Mouse (Mus musculus): Measurements from ENCODE around the gene Mast1. TPM values are rescaled to one million over a fixed set of nuclear protein-coding genes. Genes with fewer than 3 reads are reported as not detected.

The Mast1 gene
- polyA plus RNA-seq, 1 experiment, result 0.01 TPM

- Histone ChIP-seq H3K4me3 (replicated peaks) (peak overlapping the region; percentile 89), H3K9me3 (ENCODE audit: control insufficient read depth, low read length) (peaks cover 2% of the 10 kb centered on the region; the same call in 1 of the 2 replicates), H3K36me3 (ENCODE audit: control insufficient read depth) (peaks cover 64% of the 10 kb centered on the region), H3K4me1 (ENCODE audit: control insufficient read depth) (peaks cover 68% of the 10 kb centered on the region), H3K27me3 (ENCODE audit: control insufficient read depth) (no peaks in the 10 kb centered on the region)
- TF ChIP-seq GATA1 (IDR thresholded peaks at IDR 0.05; ENCODE audit: low read length) (no peak), TAL1 (IDR thresholded peaks at IDR 0.05; ENCODE audit: low read length) (no peak)
Observed at GRCm38 (mm10) chr8:84966603-84967002, 29.4 kb upstream of the Mast1 start.

GRCm38 (mm10) chr8:84965731-84966291, 28.7 kb upstream of the Mast1 start:
- Histone ChIP-seq H3K36me3 (ENCODE audit: control insufficient read depth) (peaks cover 64% of the 10 kb centered on the region), H3K4me1 (ENCODE audit: control insufficient read depth) (peaks cover 66% of the 10 kb centered on the region)
- TF ChIP-seq GATA1 (IDR thresholded peaks at IDR 0.05; ENCODE audit: low read length) (no peak), TAL1 (IDR thresholded peaks at IDR 0.05; ENCODE audit: low read length) (no peak)

GRCm38 (mm10) chr8:84963952-84964351, 26.8 kb upstream of the Mast1 start:
- Histone ChIP-seq H3K4me1 (ENCODE audit: control insufficient read depth) (peaks cover 62% of the 10 kb centered on the region), H3K27me3 (ENCODE audit: control insufficient read depth) (no peaks in the 10 kb centered on the region), H3K9me3 (ENCODE audit: control insufficient read depth, low read length) (peaks cover 2% of the 10 kb centered on the region; the same call in 1 of the 2 replicates), H3K4me3 (replicated peaks) (peak overlapping the region; percentile 89), H3K36me3 (ENCODE audit: control insufficient read depth) (peaks cover 66% of the 10 kb centered on the region)
- TF ChIP-seq GATA1 (IDR thresholded peaks at IDR 0.05; ENCODE audit: low read length), result no peak
- TF ChIP-seq TAL1 (IDR thresholded peaks at IDR 0.05; ENCODE audit: low read length), result no peak

More at GRCm38 (mm10) chr8:84965731-84966291, 28.7 kb upstream of the Mast1 start:
- peaks cover 2% of the 10 kb centered on the region; the same call in 1 of the 2 replicates for H3K9me3 ChIP-seq (ENCODE audit: control insufficient read depth, low read length)
- H3K27me3 ChIP-seq (ENCODE audit: control insufficient read depth), result no peaks in the 10 kb centered on the region
- peak overlapping the region; percentile 89 for H3K4me3 ChIP-seq (replicated peaks)

- H3K36me3 ChIP-seq (ENCODE audit: control insufficient read depth), result peaks cover 82% of the 10 kb centered on the region
- H3K27me3 ChIP-seq (ENCODE audit: control insufficient read depth), result no peaks in the 10 kb centered on the region
- peaks cover 26% of the 10 kb centered on the region for H3K4me1 ChIP-seq (ENCODE audit: control insufficient read depth)
- H3K9me3 ChIP-seq (ENCODE audit: control insufficient read depth, low read length), result no peaks in the 10 kb centered on the region
- TF ChIP-seq TAL1 (IDR thresholded peaks at IDR 0.05; ENCODE audit: low read length), result no peak
- no peak for TF ChIP-seq GATA1 (IDR thresholded peaks at IDR 0.05; ENCODE audit: low read length)
- no peak overlapping the region for H3K4me3 ChIP-seq (replicated peaks)
Observed at GRCm38 (mm10) chr8:84959811-84960210, 22.7 kb upstream of the Mast1 start.

- H3K4me3 ChIP-seq (replicated peaks), result no peak overlapping the region
- H3K27me3 ChIP-seq (ENCODE audit: control insufficient read depth), result peaks cover 15% of the 10 kb centered on the region
- H3K4me1 ChIP-seq (ENCODE audit: control insufficient read depth), result peaks cover 15% of the 10 kb centered on the region
- H3K36me3 ChIP-seq (ENCODE audit: control insufficient read depth), result peaks cover 57% of the 10 kb centered on the region
- TF ChIP-seq GATA1 (IDR thresholded peaks at IDR 0.05; ENCODE audit: low read length), result no peak
- TF ChIP-seq TAL1 (IDR thresholded peaks at IDR 0.05; ENCODE audit: low read length), result no peak
- no peaks in the 10 kb centered on the region for H3K9me3 ChIP-seq (ENCODE audit: control insufficient read depth, low read length)
Observed at GRCm38 (mm10) chr8:84956768-84957167, 19.6 kb upstream of the Mast1 start.

- H3K4me1 ChIP-seq (ENCODE audit: control insufficient read depth), result peaks cover 8% of the 10 kb centered on the region
- no peaks in the 10 kb centered on the region for H3K9me3 ChIP-seq (ENCODE audit: control insufficient read depth, low read length)
- H3K27me3 ChIP-seq (ENCODE audit: control insufficient read depth), result peaks cover 55% of the 10 kb centered on the region
- TF ChIP-seq TAL1 (IDR thresholded peaks at IDR 0.05; ENCODE audit: low read length) (no peak), GATA1 (IDR thresholded peaks at IDR 0.05; ENCODE audit: low read length) (no peak)
- H3K4me3 ChIP-seq (replicated peaks), result no peak overlapping the region
- H3K36me3 ChIP-seq (ENCODE audit: control insufficient read depth), result peaks cover 21% of the 10 kb centered on the region
Observed at GRCm38 (mm10) chr8:84952612-84953255, 15.6 kb upstream of the Mast1 start.

- Histone ChIP-seq H3K36me3 (ENCODE audit: control insufficient read depth) (no peaks in the 10 kb centered on the region), H3K4me1 (ENCODE audit: control insufficient read depth) (peaks cover 21% of the 10 kb centered on the region), H3K9me3 (ENCODE audit: control insufficient read depth, low read length) (peaks cover 15% of the 10 kb centered on the region; the same call in 1 of the 2 replicates), H3K27me3 (ENCODE audit: control insufficient read depth) (peaks cover 85% of the 10 kb centered on the region), H3K4me3 (replicated peaks) (no peak overlapping the region)
- TF ChIP-seq TAL1 (IDR thresholded peaks at IDR 0.05; ENCODE audit: low read length), result no peak
Observed at GRCm38 (mm10) chr8:84949753-84950152, 12.6 kb upstream of the Mast1 start.

GRCm38 (mm10) chr8:84947241-84947545, 10.0 kb upstream of the Mast1 start:
- Histone ChIP-seq H3K4me3 (replicated peaks) (no peak overlapping the region), H3K4me1 (ENCODE audit: control insufficient read depth) (peaks cover 20% of the 10 kb centered on the region), H3K36me3 (ENCODE audit: control insufficient read depth) (no peaks in the 10 kb centered on the region), H3K27me3 (ENCODE audit: control insufficient read depth) (peaks cover 97% of the 10 kb centered on the region), H3K9me3 (ENCODE audit: control insufficient read depth, low read length) (peaks cover 21% of the 10 kb centered on the region; the same call in 1 of the 2 replicates)
- no peak for TF ChIP-seq GATA1 (IDR thresholded peaks at IDR 0.05; ENCODE audit: low read length)
- no peak for TF ChIP-seq TAL1 (IDR thresholded peaks at IDR 0.05; ENCODE audit: low read length)

- Histone ChIP-seq H3K27me3 (ENCODE audit: control insufficient read depth) (peaks cover 94% of the 10 kb centered on the region), H3K4me1 (ENCODE audit: control insufficient read depth) (peaks cover 20% of the 10 kb centered on the region), H3K36me3 (ENCODE audit: control insufficient read depth) (no peaks in the 10 kb centered on the region), H3K9me3 (ENCODE audit: control insufficient read depth, low read length) (peaks cover 21% of the 10 kb centered on the region; the same call in 1 of the 2 replicates), H3K4me3 (replicated peaks) (no peak within 1 kb of the TSS)
- TF ChIP-seq GATA1 (IDR thresholded peaks at IDR 0.05; ENCODE audit: low read length) (no peak), TAL1 (IDR thresholded peaks at IDR 0.05; ENCODE audit: low read length) (no peak)
Observed at GRCm38 (mm10) chr8:84946528-84947240, 9.5 kb upstream of the Mast1 start, which contains the start of gene Rtbdn. TSS of gene Rtbdn (plus strand) at chr8:84946991.

Data from erythroblast, embryonic 14.5 days (primary cell).